Mouse (Mus musculus): ENCODE results near the gene Myo1g.
"Not testable (repeated sequence)": the region's sequence is repeated elsewhere in the genome, so short reads cannot be mapped to it uniquely, and the experiment has no call there.

Gene Myo1g

GRCm38 (mm10) chr11:6528186-6529006, 7.6 kb upstream of the Myo1g start:
- DNase-seq = peak; percentile 99

- no peak for DNase-seq
Measured at GRCm38 (mm10) chr11:6527256-6528185, 6.8 kb upstream of the Myo1g start.

- not testable (repeated sequence) for DNase-seq
Measured at GRCm38 (mm10) chr11:6526526-6527255, 5.9 kb upstream of the Myo1g start.

- no peak for DNase-seq
Measured at GRCm38 (mm10) chr11:6525241-6525640, 4.5 kb upstream of the Myo1g start.

GRCm38 (mm10) chr11:6524880-6525238, 4.1 kb upstream of the Myo1g start:
- DNase-seq = no peak

- no peak for DNase-seq
Measured at GRCm38 (mm10) chr11:6524165-6524879, 3.6 kb upstream of the Myo1g start.

GRCm38 (mm10) chr11:6523662-6524088, 2.9 kb upstream of the Myo1g start:
- DNase-seq = no peak

- peak; percentile 43 for DNase-seq
Measured at GRCm38 (mm10) chr11:6522782-6523525, 2.2 kb upstream of the Myo1g start.

GRCm38 (mm10) chr11:6519491-6520033, 1.2 kb downstream of the Myo1g start:
- DNase-seq = peak; percentile 47

- no peak for DNase-seq
Measured at GRCm38 (mm10) chr11:6514837-6515236, 5.9 kb downstream of the Myo1g start.

GRCm38 (mm10) chr11:6508269-6508876, 12.4 kb downstream of the Myo1g start:
- peak; percentile 18 for DNase-seq

GRCm38 (mm10) chr11:6506516-6506915, 14.2 kb downstream of the Myo1g start:
- DNase-seq = peak; percentile 16

GRCm38 (mm10) chr11:6504689-6505088, 16.1 kb downstream of the Myo1g start:
- peak; percentile 72 for DNase-seq

- no peak for DNase-seq
Measured at GRCm38 (mm10) chr11:6504226-6504625, 16.5 kb downstream of the Myo1g start.

GRCm38 (mm10) chr11:6502506-6502905, 18.3 kb downstream of the Myo1g start:
- no peak for DNase-seq

GRCm38 (mm10) chr11:6497311-6497948, 23.3 kb downstream of the Myo1g start:
- DNase-seq = no peak

GRCm38 (mm10) chr11:6489691-6490503, 30.9 kb downstream of the Myo1g start:
- peak; percentile 74 for DNase-seq

GRCm38 (mm10) chr11:6489257-6489656, 31.5 kb downstream of the Myo1g start:
- no peak for DNase-seq

GRCm38 (mm10) chr11:6488041-6488684, 32.6 kb downstream of the Myo1g start:
- DNase-seq = no peak

All from lung, postnatal 36 days (tissue).